Mouse (Mus musculus) layer of hippocampus, postnatal 10 days (tissue): ENCODE results near the gene Krtap5-1. TPM values are rescaled to one million over a fixed set of nuclear protein-coding genes. Genes with fewer than 3 reads are reported as not detected.
A peak's percentile ranks its signal among the peaks of the same experiment; 100 is the strongest.
"Not testable (repeated sequence)": the region's sequence is repeated elsewhere in the genome, so short reads cannot be mapped to it uniquely, and the experiment has no call there.

Experiments
- DNase-seq, 2 experiments: peaks; one replicate each; pipeline ENCODE4 v3.0.0; 2021; ENCODE audit warnings: low spot score in 2 of 2
- long read RNA-seq: library from polyadenylated mRNA; stranded (forward); transcript quantifications from one replicate; pipeline ENCODE4 v2.0.0, GENCODE M21; 2023
- total RNA-seq, 2 experiments: library from RNA; stranded (reverse); gene quantifications; 2 replicates each; pipeline ENCODE4 v1.2.3; 2021

Gene Krtap5-1
- total RNA-seq: not detected
- long read RNA-seq: 0 reads

DNA sequence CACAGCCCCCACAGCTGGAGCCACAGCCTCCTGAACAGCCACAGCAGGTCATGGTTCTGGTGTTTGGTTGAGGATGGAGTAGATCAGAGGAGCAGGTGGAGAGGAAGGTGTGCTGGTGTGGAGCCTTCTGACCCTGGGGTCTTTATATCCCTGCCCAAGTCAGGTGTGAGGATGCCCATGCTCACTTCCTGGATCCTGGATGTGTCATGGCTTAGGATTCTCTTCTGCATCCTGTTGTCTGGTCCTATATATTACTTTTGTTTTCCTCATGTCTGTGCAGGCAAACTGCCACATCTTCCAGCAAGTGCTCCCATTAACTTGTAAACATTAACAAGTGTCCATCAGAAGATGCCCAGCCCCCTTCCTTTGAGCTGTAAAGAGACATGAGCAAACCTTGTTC is at the start of gene Krtap5-1:
TSS of gene Krtap5-1 (minus strand) at position 101 of the 400 bp plus-strand sequence.
- DNase-seq: not testable (repeated sequence)

DNA sequence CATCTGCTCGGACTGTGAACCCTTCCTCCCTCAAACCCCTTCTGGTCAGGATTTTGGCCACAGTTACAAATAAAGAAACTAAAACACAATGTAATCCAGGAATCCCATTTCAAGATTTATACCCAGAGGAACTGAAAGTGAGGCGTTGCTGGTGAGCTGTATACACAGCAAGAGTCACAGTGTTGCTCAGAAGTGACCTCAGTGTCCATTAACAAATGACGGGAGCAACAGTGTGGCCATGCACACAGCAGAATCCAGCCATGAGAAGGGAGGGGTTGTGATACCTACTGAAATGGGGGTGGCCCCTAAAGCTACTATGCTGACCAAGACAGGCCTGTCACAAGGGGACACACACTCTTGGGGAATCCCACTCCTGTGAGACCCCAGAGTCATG is 45.3 kb upstream of the Krtap5-1 start:
- DNase-seq: no peak

DNA sequence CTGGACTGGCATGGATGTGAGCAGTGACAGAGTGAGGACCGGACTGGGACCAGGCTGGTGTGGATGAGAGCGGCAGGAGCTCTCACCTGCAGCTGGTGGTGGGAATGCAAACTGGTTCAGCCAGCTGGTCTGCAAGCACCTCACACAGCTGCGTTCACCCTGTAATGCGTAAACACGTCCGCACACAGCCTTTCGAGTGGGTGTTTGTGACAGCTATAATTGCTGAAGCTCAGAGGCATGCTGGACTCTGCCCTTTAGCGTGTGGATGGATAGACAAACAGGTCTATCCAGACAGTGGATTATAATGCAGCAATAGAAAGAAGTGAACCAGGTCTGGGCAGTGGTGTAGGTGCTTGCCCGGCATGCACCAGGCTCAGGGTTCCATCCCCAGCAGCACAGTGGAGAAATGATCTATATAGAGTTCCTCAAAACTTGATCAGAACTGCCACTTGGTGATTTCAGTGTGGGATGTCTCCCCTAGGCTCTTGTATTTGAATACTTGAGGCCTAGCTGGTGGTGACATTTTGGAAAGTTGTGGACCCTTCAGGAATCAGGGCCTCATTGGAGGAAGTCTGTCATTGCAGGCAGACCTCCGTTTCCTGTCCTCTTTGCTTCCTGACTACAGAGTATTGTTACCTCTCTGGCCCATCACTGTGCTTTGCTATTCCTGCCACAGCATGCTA is 44.8 kb upstream of the Krtap5-1 start:
- no peak for DNase-seq

DNA sequence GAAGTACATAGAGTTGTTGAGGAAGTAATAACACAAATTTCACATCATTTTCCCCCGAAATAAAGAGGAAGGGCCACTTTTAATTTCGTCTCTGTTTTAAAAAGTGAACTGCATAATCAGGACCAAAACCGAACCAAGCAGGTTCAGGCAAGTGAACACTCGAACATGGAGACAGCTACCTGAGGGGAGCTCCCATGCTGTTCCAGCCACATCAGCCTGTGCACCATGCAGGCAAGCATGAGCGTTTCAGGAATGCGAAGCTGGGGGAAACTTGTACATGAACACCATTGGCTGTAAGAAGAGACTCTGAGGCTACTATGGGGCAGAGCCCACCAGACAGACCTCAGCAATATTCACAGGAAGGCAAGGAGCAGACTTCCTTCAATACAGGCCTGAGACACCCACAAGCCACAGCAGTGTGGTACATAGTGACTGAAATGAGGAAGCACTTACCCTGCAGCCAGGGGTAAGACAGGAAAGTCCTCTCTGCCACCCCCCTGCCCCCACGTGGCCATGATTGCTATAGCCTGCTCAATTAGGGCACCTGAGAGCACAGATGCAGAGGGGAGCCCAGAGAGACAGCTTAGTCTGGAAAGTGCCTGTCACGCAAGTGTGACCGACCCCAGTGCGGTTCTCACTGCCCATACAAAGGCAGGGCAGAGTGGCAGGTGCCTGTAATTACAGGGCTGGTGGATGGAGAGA is 43.5 kb upstream of the Krtap5-1 start:
- no peak for DNase-seq

DNA sequence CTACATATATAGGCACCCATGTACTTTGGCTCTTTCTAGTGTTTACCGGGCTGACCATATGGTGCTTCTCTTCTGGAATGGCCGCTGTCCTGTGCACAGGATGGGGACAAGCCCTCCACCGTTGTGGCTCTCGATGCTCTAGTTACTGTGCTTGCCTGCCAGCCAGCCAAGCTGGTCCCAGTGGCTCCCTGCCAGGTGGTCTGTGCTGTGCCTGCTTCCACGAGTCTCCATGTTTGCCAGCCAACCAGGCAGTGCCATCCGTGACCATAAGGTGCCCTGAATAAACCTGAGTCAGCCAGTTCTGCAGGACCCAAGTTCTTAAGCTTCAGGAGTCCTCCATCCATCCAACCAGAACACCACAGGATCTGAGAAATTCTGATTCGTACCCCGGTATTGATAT is 38.2 kb upstream of the Krtap5-1 start:
- peak; percentile 63 to 70 for DNase-seq

DNA sequence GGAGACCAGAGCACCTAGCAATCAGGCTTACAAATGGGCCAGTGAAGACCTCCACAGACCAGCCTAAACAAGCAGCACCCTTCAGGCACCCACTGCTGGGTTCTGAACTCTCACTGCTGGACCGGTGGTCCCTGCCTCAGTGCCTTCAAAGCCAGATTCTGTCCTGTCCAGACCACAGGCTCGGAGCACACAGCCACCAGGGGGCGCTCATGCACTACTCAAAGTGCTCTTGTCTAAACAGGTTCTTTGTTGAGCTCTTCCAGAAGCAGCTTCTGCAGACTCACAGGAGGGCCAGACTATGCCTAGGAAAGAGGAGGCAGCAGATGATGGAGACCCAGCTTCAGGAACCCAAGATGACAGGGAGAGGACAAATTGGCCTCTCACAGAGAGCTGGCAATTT is 37.3 kb upstream of the Krtap5-1 start:
- peak; percentile 94 for DNase-seq

DNA sequence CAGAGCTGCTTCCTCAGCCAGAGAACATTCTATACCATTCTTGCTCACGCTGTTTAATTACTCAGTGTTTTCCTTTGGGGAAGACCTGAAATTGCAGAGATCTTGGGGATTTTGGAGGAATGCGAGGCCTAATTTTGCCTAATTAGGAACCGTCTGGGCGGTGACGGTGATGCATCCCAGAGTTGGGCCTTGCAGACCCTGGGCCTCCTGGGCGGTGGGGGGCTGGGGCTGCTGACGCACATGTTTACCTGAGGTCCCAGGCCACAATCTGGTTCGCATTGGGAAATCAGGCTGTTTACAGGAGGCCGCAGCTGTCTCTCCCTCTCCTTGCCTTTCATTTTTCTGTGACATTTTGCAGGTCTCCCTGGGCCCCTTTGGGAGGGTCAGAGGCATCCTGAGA is 35.8 kb upstream of the Krtap5-1 start:
- not testable (repeated sequence) for DNase-seq

DNA sequence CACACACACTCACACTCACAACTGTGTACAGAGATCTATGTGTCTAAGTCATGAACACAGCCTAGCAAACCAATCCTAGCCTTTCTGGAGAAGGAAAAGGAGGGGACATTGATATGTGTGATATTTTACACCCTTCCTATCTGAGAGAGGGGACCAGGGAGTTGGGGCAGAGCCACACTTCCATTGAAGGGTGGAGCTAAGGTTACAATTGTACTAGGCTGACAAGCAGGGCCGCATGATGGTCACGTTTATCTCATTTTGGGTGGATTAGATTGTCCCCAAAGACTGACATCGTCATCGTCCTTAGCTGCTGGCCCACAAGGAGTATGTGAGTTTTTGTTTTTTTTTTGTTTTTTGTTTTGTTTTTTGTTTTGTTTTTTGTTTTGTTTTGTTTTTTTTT is 34.4 kb upstream of the Krtap5-1 start:
- DNase-seq: no peak

DNA sequence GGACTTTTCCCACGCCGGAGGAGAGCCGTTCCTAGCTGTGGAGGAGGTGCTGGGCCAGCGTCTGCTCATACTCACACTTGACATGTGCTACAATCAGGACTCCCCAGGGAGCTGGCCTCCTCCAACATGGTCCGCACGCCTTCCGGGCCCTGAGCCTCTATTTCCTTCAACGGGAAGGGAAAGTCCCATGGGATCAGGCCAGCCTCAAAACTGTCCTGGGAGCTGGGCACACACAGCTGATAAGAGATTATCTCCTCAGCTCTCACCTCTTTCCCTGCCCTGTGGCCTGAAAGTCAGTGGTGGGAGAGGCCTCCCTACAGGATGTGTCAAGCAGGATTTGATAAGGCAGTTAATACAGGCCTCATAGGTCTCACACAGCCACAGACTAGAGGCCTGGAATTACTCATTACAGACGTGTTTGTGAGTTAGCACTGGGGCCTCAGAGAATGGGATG is 33.4 kb upstream of the Krtap5-1 start:
- no peak for DNase-seq

DNA sequence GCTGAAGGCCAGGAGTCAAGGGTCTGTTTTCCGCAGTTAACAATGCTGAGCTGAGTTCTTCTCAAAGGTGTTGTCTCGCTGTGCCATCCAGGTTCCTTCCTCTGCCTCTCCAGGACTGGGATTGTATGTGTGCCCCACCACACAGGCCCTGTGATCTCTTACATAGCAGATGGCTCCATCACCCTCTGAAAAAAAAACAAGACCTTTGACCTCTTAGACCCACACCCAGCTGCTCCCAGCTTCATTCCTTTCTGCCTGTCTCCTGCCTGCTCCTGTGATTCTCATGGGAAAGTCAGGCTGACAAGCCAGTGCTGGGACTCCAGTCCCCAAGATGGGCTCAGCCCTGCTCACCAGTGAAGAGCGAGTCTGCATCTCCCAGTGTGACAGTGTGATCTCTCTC is 31.6 kb upstream of the Krtap5-1 start:
- DNase-seq: no peak

DNA sequence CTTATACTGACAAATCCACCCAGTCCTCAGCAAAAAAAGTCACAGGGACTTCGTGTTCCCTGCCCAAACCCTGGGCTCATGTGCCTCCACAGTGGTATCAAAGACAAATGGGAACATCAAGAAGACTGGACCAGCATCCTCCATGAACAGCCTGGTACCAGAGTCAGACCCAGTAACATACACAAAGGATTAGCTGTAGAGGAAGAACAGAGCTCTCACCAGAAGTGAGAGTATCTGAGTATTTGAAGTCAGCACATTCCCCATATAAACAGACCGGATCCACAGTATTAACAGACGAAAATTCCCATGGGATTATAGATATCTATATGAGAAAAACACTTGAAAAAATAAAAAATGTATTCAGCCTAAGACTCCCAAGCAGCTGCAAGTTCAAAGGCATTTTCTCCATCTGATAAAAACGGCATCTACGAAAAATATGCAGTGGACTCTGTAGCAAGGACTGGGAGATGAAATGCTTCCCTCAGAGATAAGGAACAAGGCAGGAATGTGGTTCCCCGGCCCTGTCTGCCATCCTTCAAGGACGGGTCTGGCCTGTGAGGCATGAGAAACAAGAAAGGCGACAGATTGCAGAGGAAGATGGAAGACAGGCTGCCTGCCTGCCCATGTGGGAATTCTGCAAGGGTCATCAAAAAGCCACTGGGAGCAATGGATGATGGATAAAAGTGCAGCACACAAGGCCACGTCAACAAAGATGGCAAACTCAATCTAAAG is 30.0 kb upstream of the Krtap5-1 start:
- DNase-seq: no peak

DNA sequence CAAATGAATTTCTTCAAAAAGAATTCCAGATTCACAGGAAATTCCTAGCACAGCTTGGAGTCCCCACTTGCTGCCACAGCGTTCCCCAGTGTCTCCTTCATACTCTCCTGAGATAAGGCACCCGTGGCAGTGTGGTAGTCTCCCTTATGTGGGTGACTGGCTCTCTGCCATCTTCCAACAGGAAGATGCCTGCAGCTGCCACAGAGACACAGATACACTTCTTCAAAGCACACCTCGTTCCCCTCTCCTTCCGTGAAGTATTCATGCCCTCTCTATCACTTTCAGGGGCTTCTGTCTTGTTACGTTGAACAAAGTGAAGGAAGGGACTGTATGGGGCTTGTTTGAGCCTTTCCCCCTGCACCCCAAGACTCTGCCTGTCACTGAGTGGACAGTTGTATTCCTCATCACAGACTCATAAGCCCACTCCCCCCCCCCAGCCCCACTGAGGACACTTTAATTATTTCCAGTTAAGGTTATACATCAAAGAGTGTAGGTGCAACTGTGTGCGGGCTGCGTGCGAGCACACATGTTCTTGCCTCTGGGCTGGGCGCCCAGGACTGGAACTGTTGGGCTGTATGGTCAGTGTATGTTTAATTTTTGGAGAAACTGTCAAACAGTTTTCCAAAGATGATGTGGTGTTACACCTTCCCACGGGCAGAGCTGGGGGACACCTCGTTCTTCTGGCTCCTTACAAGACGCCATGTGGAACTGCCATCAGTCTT is 26.6 kb upstream of the Krtap5-1 start:
- no peak for DNase-seq

DNA sequence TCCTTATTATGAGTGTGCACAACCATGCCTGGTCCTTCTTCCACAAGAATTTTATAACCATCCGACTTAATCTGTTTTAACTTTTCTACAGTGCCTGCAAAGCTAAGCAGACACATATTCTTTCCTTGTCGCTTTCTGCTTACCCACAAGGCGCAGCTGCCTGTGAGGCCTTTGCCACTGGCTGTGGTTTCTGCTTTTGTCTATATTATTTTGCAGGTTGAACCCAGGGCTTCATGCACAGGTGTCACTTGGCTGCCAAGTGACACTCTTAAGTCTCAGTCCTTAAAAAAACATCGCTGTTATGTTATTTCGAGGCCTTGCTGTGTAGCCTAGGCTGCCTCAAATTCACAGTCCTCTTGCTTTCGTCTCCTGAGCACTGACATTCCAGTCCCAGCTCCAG is 25.7 kb upstream of the Krtap5-1 start:
- no peak for DNase-seq

DNA sequence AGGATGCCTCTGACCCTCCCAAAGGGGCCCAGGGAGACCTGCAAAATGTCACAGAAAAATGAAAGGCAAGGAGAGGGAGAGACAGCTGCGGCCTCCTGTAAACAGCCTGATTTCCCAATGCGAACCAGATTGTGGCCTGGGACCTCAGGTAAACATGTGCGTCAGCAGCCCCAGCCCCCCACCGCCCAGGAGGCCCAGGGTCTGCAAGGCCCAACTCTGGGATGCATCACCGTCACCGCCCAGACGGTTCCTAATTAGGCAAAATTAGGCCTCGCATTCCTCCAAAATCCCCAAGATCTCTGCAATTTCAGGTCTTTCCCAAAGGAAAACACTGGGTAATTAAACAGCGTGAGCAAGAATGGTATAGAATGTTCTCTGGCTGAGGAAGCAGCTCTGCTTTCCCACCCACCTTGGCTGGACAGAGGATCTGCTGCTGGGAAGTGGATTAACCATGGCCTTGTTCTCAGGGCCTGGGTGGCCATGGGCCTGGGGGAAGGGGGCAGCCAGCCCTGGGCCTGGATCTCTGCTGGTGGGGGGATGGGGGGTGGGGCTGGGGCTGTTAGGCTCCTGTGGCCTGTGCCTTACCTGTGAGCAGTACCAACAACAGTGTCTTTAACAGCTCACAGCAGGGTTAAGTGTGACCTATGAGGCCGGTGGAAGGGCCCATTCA is 24.9 kb upstream of the Krtap5-1 start:
- not testable (repeated sequence) for DNase-seq

DNA sequence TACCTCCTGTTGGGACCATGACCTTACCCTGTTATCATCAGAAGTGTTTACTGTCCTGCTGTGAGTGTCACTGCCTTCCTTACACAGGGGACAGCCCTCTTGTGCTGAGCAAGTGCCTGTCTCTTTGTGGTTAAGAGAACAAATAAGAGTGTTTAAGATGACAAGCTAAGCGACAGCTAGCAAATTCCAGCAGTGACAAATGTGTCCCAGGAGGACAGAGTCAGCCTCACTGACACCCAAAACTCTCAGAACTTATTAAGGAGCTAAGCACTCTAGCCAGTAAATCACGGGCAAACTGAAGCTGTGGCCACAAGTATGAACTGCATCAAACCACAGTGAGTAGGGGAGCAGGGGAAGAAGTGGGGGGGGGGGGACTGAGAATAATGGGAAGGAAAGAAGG is 24.0 kb upstream of the Krtap5-1 start:
- DNase-seq: no peak

DNA sequence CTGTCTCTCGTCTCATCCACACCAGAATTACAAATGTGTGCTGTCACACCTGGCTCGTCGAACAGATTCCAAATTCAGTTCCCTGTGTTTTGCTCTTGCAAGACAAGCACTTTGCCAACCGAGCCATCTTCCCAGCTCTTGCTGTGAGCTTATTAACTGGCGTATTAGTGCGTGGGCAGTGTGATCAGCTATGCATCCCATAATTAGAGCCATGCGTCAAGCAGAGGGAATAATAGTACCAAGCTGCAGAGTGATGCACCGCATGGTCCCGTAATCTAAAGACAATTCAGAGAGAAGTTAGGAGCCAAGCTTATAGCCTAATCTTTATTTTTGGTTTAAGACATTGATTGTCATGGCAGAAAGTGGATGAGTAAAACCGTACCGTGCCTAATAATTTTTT is 22.2 kb upstream of the Krtap5-1 start:
- no peak for DNase-seq

DNA sequence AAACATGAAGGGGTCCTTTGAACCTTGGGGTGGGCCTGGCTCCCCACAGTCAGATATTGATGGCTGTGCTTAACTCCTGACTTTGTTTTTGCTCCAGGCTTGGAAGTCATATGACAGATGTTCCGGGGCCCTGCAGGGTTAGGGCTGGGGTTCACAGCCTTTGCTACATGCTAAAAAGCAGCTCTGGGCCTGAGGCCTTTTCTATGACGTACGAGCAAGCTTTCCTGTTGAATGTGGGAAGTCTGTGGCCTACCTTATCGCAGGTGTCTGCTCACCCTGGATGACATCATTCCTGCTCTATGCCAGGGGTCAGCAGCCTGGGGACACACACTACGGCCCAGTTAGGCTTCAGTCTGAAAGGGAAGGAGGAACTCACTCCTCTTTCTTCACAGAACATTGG is 20.3 kb upstream of the Krtap5-1 start:
- no peak for DNase-seq

DNA sequence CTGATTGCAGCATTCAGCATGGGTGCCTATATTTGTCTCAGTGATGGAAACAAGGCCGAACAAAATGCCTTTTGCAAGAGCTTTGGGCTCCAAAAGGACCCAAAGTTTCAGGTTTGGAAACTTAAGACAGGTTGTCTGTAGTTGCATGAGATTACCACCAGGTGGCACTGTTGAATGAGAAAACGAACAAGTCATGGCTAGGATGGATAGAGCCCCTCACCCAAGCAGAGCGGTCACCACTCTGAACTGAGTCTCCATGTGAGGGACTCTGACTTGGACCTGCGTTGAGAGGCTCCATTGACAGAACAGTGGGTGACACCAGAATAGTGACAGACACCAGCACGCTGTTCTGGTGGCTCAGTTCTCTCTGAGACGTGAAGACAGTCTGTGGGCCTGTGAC is 19.6 kb upstream of the Krtap5-1 start:
- peak; percentile 65 to 67 for DNase-seq

DNA sequence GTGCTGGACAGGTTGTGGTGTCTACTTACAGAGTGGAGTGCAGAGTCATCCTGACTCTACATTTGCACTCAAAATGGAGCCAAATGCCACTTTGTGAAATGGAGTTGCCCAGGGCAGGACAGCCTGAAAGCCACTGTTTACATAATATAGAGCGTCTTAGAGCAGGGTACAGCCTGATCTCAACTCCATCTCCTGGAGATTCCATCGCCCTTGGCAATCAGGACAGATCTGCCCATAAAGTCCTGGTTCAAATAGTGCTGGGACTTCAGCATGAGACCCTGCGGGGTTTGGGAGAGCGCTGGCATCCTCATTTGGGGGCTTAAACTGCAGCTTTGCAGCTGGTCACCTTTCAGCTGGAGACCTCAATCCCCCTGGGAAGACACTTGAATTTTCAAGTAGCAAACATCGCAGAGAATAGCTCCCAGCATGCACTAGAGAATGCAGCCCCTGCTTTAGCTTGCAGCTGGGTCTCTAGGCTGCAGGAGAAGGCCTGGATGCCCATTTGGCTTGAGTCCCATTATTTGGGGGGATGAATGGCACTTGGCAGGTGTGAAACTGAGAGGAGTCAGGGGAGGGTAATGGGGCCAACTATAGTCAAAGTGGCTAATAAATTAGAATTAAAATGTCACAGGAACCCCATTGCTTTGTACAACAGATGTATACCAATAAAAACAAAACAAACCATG is 17.8 kb upstream of the Krtap5-1 start:
- no peak for DNase-seq

DNA sequence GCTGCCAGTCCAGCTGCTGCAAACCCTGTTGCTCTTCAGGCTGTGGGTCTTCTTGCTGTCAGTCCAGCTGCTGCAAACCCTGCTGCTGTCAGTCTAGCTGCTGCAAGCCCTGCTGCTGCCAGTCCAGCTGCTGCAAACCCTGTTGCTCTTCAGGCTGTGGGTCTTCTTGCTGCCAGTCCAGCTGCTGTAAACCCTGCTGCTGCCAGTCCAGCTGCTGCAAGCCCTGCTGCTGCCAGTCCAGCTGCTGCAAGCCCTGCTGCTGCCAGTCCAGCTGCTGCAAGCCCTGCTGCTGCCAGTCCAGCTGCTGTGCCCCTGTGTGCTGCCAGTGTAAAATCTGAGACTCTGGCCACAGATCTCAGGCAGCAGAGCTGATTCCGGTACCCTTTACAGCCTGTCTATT is 7.0 kb upstream of the Krtap5-1 start:
- DNase-seq: not testable (repeated sequence)
